Mouse (Mus musculus) liver, embryonic 18 days (tissue): ENCODE results near the gene Spert. TPM values are rescaled to one million over a fixed set of nuclear protein-coding genes. Genes with fewer than 3 reads are reported as not detected.

ENCODE experiments used
- polyA plus RNA-seq: library from polyadenylated mRNA; depleted of rRNA; stranded (reverse); fragments of >200 nt; gene quantifications from 2 replicates; pipeline ENCODE4 v1.2.3, GENCODE M21; 2012; rRNA removed

The Spert gene
- not detected in 2 replicates for polyA plus RNA-seq

GRCm38 (mm10) chr14:75592978-75593377 lies at the start of gene Spert:
Spert (minus strand) TSS chr14:75593116.

GRCm38 (mm10) chr14:75642080-75642479 lies 49.2 kb upstream of the Spert start, which contains the start of gene Erich6b:
Erich6b (plus strand) TSS chr14:75642259.

Other genes starting within 250 kb of the Spert start
- gene Siah3, start 137.1 kb downstream of the Spert start, polyA plus RNA-seq: 0.02 and 0.04 TPM in 2 replicates
- not detected in 2 replicates for gene Erich6b, start 49.1 kb upstream of the Spert start, polyA plus RNA-seq
- 7.0 and 7.9 TPM in 2 replicates for gene Cog3, start 161.4 kb upstream of the Spert start, polyA plus RNA-seq
- gene Slc25a30, start 193.9 kb upstream of the Spert start, polyA plus RNA-seq: 3.7 and 3.9 TPM in 2 replicates